Mouse (Mus musculus): ENCODE results near the gene Pigf.
A peak's percentile ranks its signal among the peaks of the same experiment; 100 is the strongest.

Gene Pigf

DNA sequence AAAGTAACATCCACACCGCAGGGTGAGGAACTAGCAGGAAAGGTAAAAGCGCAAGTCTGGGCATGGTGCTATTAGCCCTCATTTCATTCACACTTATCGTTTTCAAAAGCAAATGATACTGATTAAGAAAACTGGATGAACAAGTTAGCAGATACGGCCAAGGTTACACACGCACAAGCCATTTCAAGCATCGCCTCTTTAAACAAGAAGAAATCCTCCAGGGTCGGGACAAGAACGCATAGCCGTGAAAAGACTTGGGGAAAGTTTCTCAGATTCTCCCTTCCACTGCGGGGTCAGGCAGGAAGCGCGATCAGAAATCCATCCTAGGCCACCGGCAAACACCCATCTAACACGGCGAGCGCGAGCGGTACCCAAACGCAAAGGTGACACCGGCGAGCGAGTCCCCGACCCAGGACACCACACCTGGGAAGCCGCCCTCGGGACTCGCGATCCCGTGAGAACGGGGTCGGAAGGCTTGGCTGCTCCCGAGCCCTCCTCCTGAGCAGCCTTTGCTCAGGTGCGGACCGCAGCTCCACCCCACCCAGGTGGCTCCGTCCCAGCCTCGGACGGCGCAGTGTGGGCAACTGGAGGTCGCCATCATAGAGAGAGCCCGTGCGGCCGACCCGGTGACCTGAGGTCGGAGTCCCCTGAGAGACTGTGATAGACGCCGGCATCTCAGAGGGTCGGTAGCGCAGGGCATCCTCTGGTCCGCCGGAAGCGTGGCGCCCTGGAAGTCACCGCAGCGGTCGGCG lies 539 bp downstream of the Pigf start:
- DNase-seq = no peak

- no peak for DNase-seq
Measured at GRCm38 (mm10) chr17:87019692-87020091, 5.5 kb downstream of the Pigf start.

- DNase-seq = peak; percentile 75
Measured at GRCm38 (mm10) chr17:87011301-87012019, 13.7 kb downstream of the Pigf start.

DNA sequence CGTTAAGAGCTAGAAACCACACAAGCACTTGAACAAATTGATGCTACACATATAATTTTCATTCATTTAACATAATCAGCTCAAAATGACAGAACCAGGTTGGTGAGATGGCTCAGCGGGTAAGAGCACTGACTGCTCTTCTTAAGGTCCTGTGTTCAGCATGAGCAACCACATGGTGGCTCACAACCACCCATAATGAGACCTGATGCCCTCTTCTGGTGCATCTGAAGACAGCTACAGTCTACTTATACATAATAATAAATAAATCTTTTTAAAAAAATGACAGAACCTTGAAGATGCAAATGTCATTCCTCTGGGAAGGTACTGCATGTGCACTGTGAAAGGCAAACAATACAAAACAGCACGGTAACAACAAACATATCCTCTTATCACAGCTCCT lies 16.3 kb downstream of the Pigf start:
- no peak for DNase-seq

- DNase-seq = no peak
Measured at GRCm38 (mm10) chr17:86997323-86997722, 27.9 kb downstream of the Pigf start.

DNA sequence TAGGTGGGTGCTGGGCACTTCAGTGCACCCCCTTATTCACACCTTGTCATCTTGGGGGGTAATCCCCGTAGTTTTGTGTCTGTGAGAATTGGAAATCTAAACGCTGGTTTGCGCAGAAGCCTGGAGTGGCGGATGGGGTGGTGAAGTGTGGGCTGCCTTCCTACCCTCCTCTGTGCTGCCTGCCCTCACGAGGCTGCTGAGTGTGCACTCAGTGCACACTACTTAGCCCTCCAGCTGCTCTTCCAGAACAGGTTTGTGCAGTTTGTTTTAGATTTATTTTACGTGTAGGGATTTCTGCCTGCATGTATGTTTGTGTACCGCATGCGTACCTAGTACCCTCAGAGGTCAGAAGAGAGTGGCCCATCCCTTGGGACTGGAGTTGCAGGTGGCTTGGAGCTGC lies 33.9 kb downstream of the Pigf start:
- DNase-seq = no peak

- DNase-seq = no peak
Measured at GRCm38 (mm10) chr17:86988601-86989184, 36.5 kb downstream of the Pigf start.

DNA sequence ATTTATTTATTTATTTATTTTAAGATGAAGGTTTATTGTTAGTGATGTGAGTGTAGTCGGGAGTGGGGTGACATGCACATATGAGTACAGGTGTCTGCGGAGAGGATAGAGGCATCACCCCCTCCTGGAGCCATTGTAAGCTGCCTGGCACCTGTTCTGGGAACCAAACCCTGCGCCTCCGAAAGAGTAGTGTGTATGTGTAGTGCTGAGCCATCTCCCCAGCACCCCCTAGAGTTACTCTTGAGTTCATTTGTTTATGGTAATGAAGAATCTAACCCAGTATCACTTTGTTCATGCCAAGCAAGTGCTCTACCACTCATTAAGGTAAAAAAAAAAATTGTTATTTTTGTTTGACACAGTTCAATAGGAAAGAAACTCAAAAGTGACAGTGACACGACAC lies 37.0 kb downstream of the Pigf start:
- DNase-seq = no peak

- no peak for DNase-seq
Measured at GRCm38 (mm10) chr17:86986449-86987138, 38.6 kb downstream of the Pigf start.

GRCm38 (mm10) chr17:86982497-86982896 lies 42.7 kb downstream of the Pigf start:
- no peak for DNase-seq

DNA sequence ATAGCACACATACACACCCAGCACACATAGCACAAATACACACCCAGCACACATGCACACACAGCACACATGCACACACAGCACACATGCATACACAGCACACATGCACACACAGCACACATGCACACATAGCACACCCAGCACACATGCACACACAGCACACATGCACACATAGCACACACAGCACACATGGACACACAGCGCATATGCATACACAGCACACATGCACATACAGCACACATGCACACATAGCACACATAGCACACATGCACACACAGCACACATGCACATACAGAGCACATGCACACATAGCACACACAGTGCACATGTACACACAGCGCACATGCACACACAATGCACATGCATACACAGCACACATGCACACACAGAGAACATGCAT lies 43.5 kb downstream of the Pigf start:
- no peak for DNase-seq

GRCm38 (mm10) chr17:86981205-86981604 lies 44.0 kb downstream of the Pigf start:
- no peak for DNase-seq

DNA sequence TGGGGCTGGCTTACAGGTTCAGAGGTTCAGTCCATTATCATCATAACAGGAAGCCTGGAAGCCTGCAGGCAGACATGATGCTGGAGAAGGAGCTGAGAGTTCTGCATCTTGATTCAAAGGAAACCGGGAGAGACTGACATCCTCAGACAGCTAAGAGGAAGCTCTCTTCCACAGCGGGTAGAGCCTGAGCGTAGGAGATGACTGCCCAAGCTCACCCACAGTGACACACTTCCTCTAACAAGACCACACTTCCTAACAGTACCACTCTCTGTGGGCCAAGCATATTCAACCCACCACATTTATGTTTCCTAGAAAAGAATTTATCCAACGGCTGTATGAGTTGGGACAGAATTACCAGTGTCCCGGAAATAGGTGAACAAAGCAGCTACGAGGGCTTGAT lies 46.7 kb downstream of the Pigf start:
- DNase-seq = no peak

GRCm38 (mm10) chr17:86976387-86976786 lies 48.8 kb downstream of the Pigf start:
- DNase-seq = no peak

GRCm38 (mm10) chr17:86973097-86973496 lies 52.1 kb downstream of the Pigf start:
- no peak for DNase-seq

DNA sequence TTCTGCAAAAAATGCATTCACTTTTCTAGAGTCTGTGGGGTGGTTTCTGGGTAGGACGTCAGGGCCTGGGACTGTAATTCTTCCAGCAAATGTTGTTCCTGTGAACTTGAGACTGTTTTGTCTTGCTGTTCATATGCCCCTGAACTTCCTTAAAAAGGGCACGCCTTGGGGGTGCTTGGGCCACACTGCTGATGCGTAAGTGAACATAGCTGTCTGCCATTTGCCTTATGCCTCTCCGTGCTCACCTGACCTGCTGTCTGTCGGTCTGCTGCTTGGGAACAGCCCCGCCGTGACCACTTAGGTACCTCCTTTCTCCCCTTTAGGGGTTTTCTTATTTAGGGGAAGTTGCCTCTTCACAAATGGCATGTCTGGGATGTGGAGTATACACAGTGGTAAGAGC lies 53.3 kb downstream of the Pigf start:
- no peak for DNase-seq

DNA sequence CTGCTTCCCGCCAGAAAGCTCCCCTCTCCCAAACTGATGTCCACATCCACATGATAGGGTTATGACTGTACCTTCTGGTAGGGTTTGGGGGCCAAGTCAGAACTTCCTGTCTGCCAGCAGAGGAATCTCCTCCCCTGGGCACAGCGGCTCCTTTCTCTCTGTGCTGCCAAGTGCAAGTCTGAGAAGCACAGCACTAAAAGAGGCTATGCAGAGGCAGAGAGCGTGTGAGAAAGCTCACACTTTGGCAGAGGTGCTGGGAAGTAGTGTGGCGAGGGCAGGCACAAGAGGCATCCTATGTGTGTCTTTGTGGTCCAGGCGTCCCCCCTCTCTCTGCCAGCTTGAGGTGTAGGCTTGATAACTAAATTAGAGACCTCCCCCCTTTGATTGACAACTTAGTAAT lies 54.2 kb downstream of the Pigf start:
- DNase-seq = no peak

DNA sequence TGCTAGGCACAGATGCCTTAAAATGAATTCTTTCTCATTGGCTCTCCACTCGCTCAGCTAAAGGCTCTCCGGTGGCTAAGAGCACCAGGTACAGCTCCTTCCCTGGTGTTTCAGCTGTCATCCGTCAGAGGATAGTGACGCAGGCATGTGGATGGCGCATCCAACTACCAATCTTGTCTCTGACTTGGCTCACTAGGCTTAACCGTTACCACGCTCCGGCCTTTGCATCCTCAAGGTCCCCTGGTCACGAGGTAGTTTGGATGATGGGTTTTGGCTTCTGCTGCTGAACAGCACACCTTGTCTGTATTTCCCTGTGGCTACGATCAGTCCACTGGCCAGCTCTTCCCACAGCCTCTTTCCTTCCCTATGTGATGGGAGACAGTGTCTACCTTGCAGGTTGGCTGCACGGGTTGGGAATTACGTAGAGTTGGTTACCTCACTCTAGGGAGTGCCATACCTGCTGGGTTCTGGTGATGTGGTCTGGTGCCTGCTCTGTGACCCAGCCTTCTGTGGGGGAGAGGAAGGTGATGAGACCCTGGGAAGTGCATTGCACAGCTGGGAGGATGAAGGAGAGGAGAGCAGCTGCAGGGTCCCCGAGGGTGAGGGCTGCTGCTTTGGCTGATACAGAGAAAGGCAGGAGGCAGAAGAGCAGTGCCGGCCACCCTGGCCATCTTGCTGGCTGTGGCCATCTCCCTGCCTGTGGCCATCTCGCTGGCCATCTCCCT lies 55.0 kb downstream of the Pigf start:
- DNase-seq = no peak

DNA sequence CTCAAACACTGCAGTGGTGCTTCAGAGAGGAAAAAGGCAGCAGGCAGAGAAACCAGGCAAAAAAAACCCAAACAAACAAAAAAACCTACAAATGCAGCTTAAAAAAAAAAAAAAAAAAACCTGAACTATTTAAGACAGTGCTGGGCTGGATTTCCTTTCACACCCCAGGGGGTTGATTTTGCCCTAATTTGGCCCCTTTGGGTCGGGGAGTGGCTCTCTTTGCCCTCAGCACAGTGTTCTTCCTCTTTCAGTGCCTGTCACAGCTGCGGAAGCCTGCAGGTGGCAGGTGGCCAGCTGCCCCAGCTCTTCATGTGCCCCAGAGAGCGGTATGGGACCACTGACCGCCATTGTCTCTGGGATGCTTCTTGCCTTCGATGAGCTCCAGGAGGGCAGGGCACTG lies 55.6 kb downstream of the Pigf start:
- DNase-seq = no peak

DNA sequence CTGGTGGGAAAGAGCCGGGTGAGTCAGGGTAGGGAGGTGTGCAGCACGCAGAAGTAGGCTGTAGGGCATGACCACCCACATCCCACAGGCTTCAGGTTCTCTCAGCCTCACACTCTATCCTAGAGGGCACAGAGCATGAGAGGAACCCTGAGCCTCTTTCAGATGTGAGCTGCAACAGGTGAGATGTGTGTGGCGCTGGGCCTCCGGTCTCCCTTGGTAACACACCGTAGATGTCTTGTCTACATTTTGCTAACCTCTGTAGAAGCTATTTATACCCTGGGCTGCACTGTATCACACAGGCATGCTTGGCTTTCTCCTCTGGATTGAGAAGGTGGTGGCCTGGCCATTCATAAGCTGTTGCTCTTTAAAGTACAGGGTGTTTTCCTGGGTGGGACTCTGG lies 56.6 kb downstream of the Pigf start:
- DNase-seq = no peak

DNA sequence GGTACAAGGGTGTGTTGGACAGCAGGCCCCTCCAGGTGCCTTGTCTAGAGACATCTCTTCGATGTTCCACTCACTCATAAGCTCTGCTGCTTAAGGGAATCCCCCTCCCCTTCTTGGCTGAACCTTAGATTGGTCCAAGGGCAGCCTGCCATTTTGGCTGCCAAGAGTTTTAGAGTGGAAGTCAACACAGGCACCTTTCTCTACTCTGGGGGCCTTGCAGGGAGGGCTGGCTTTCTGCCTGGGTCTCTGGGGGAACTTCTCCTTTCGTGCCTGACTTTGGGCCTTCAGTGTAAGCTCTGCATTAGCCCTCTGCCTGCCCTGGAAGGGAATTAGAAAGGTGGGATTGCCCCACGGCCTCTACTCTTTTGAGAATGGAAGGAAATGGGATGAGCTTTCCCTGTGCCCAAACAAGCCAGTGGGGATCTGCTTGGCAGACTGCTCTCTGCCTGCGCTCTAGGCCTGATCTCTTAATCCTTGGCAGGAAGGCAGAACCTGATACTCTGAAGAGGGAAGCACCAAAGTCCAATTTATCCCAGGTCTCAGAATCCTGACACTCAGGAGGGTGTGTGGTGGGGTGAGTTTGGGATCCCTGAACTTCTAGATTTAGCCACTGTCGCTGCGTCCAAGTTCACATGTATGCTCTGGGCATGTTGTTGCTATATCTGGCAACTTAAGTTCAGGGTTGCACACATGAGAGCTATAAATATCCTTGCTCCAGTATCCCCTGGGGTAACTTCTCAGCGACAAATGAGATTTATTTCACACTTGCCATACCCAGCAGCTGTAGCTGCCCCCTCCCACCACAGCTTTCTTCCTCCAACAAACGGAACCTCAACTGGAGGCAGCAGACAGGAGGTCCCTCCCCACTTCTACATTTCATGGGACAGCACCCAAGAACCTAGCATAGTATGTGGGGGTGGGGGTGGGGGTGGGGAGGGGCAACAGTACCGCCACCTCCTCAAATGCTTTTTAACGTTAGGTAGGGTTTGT lies 57.4 kb downstream of the Pigf start:
- no peak for DNase-seq

GRCm38 (mm10) chr17:86967048-86967447 lies 58.2 kb downstream of the Pigf start:
- DNase-seq = no peak
